Mouse (Mus musculus) c-Kit-positive CD71-positive TER-119-positive erythroid progenitor cells, embryonic 14.5 days (primary cell): Measurements from ENCODE around the gene Pirt.

ENCODE experiments used
- DNase-seq: peaks from one replicate; pipeline ENCODE4 v3.0.0-alpha.2; 2013; ENCODE audit warnings: low spot score

The Pirt gene

DNA sequence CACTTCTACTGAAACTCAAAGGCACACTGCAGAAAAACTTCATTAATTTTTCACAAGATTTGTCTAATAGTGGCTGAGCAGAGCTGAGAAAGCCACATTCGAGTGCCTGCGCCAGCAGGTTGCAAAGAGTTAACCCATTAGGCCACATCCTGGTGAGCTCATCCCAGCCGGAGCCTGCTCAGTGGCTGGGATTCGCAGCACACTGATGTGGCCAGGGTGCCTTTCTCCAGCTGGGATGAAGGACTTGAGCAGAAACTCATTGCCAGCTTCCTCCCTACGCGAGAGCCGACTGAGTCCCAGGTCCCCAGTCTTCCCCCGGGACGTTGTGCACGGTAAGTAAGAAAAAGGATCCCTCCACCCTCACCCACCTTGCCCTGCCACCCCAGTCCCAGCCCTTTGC lies at the start of gene Pirt:
TSS of gene Pirt (plus strand) at position 171 of the 400 bp plus-strand sequence.
- no peak for DNase-seq

DNA sequence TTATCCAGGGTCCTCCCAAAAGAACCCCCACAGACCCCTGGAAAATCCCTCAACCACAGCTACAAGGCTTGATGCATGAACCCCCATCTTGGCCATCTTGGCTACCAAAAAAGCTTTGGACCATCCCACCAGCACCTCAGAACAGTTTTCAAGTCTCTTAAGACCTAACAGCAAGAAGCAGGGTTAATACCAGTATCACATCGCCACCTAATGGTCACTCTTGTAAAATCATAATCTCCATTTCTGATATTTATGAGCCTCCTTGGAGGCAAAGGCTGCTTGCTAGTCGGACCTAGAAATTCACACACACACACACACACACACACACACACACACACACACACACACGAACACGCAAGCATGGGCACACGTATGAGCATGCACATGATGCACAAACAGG lies 40.1 kb upstream of the Pirt start:
- DNase-seq, result peak; percentile 4

DNA sequence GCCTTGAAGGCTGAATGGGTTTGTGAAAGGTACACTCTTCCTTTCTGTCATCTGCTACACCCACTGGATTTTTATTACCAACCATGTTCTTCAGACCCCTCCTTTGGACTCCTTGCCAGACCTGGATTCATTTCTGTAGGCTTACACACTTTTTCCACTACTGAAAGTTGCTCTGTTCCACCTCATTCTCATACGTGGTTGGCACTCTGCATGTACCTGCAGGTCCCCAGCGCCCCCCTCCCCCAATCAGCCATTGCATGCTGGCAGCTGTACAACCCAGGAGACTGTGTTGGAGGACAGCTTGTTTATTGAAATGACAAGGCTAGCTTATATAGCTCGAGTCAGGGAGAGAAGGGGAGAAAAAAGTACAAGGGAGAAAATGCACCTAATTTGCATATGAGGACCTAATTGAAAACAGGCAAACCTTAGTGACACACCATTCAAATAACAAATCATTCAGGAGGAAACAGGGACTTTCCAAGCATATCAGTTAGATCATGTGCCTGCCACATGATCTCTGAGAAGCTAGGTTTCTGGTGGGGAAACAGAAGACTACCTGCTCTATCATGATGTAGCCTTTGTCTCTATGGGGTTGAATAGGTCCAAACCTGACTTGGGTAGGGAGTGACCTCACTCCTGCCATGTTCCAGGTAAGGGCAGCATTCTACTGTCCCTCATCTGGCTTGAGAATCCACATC lies 38.9 kb upstream of the Pirt start:
- DNase-seq, result no peak

DNA sequence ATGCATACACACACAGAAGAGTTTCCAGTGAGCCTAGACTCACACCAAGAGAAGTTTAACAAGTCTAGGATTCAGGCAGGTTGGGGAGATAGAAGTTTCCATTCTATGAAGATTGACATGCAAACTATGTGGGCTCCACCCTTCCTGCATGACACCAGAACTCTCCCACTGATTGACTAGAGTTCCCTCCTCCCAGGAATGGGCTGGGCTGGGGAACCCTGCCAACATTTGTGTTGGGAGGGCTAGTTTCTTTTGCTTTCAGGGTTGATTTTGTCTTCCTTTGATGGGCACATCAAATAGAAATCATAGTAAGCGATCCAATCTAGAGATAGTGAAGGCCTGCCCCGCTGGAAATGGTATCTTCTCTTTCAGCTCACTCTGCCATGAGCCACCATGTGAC lies 30.5 kb upstream of the Pirt start:
- DNase-seq, result no peak

DNA sequence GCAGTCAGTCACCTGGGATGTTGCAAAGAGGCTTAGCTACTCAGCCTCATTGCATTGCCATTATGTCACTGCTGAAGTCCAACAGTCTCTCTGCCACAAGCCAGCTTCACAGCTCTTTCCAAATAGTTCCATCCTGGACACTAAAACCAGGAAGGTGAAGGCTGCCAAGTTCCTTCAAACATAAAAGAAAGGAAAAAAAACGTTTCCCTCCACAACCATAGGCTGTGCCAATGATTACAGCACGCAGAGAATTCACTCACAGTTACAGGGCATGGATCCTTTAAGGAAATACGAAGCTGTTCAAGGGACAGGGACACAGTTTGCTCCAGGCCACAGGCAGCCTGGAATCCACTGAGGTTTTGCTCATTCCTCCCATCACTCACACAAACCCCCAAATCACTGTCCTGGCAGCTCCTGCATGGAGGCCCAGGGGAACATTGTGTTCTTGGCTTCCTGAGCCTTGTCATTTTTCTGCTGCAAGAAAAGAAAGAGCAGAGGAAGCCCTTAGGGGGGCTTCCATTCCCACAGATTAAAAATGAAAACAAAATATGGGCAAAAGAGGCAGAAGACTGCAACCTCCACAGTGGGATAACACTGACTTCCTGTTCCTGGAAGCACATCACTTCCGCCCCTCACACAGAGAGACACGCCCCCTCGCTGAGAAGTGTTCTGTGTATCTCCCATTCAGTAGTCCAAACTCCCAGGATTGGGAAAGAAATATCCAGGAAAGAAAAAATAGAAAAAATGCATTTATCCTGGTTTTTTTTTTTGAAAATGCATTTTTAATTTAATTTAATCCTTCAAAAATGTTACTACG lies 29.3 kb upstream of the Pirt start:
- no peak for DNase-seq

DNA sequence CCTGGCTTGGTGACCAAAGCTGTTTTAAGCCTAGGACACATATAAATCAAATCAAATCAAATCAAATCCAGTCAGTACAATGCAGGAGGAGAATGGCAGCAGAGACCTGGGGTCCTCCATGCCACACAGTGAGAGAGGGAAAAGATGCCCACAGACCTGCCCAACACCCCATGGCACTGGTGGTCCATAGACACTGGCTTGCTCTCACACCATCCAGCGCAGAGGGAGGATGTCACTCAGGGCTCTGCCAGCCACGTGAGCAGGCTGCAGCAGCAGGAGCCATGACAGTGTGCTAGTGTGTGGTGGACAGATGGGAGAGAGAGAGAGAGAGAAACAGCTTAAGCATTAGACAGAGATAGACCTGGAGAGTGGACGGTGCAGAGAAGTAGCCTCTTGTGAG lies 19.2 kb upstream of the Pirt start:
- no peak for DNase-seq

DNA sequence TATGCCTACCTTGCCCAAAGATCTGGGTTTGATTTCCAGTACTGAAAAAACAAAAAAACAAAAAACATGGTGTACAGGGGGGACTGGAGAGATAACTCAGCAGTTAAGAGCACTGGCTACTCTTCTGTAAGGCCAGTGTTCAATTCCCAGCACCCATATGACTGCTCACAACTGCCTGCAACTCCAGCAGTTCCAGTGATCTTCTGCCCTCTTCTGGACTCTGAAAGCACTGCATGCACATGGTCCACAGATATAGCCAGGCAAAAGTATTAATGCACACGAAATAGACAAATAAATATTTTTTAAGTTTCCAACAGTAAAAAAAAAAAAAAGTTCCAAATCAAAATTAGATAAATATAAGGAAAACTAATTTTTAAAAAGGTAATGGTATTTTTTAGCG lies 13.0 kb upstream of the Pirt start:
- no peak for DNase-seq

DNA sequence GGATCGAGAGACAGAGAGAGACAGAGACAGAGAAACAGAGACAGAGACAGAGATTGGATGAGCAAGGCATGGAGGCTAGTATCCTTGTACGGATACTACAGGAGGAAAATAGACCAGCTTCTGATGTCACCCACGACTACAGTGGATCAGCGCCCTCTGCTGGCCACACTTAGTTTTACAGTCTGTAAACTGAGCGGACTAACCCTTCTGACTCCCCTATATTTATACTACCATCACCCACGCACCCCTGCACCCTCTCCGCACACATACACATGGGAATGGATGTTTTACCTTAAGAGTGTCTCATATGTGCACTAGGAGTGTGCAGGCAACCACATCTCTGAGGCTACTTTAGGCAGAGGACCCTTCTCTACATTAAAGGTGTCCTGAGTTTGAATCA lies 12.4 kb upstream of the Pirt start:
- peak; percentile 33 for DNase-seq

DNA sequence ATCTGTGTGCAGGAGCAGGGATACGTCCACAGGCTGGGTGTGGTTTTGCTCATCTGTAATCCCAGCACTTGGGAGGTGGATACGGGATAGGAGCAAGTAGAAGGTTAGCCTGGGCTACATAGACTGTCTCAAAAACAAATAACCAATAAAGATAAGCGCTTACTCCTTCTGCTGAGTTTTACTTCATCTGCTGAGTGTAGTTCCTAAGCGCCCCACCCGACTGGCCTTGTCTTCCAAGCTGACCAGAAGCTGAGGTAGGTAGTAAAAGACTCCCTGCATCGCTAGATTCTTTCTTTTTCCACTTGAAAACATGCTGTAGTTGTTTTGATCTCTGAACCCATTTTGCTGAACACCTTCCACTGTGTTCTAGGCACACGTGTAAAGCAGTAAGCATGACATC lies 9.0 kb upstream of the Pirt start:
- no peak for DNase-seq

DNA sequence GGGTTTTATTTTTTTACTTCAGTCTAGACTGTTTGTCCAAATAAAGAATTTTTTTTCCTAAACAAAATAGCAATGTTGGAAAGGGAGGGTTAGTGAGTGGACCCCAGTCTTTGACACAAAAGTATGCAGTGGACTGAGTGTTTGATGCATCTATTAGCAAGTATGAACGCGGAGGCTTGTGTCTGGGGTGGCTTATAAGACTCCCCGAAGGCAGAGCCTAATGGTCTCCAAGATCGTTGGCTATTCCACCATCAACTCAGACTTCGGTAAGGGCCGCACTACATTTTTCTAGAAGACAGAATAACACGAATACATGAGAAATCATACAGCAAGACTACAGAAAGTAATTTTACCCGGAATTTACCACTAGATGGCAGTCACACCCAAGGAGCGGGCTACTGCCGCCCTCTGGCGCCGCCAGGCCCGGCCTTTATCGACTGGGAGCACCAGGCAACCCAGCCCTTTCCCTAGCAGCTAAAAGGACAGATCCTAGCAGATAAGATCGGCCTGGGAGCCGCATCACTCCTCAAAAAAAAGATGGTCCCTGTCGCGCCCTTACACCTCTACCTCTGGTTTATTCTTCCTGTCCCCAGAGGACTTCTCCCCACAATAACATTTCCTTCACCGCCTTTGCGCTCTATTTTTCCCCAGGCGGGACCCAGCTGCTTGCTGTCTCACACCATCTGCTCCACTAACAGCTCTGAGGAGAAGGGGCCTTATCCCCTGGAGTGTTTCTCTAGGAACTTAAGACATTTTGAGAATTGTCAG lies 6.0 kb upstream of the Pirt start:
- peak; percentile 64 for DNase-seq

DNA sequence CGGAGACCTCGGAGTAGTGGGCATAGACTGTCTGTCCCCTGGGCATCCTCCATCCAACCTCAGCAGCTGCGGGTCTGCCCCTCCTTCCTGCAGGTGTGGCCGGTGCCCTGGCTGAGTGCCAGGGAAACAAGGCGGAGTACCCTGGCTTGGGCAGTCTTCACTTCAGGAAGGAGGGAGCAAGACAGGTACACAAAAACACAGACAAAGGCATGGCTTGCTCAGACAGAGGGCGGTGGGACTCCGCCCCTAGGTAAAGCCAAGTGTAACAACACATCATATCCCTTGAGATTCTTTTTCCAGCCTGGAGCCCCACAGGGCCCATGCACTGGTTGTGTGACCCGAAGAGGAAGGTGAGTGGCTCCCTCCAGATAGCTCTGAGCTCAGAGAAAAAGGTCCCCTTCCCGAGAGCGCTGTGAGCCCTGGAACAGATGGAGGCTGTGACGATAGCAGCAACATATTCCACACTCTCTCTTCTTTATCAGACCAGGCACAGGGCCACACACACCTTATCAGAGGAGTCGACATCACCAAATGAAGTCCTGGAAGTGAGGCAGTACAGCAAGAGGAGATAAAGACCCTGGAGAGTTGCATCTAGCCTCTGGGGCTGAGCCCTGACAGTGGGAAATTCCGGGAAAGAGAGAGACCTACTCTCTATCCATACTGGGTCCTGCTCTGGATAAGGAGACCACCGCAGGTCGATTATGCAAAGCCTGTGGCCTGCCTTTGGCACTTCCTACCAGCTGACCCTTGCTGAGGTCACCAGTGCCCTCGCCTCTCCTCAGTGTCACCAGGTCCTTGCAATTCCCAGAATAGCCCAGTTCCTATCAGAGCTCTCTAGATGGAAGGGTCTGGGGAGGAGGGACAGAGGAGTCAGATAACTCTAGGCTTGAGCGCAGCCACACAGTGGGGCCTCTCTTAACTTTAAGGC lies 1.0 kb downstream of the Pirt start:
- DNase-seq, result peak; percentile 57

DNA sequence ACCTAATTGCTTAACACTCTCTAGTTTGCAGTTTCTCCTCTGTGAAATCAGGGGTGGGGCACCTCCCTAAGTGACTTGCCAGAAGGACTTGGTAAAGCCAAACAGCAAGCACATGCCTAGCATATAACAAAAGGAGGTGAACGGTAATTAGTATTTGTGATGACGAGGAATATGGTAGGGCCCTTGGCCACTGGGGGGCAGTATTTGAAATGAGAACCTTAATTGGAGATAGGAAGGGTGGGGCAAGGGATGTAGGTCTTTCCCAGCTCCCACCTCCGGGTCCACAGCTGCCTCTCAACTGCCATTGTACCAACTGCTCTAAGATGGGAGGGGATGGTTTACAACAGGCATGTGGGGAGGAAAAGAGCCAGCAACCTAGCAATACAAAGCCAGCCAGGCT lies 2.5 kb downstream of the Pirt start:
- DNase-seq, result peak; percentile 38

DNA sequence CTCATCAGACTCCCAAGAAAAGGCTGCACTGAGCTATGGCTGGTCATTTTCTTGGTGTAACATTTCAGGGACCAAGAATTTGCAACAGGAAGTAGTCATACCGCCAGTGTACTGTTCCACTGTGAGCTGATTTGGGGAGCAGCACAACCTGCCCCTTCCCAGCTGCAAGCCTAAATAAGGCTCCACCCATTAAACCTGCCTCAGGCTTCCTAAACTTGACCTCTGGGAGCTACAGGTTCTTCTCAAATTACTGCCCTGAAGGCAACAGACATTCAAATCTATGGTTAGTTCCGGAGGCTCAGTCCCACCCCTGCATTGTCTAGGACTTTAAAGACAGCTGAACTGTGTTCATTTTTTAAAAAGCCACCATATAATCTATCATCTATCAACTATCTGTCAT lies 8.2 kb downstream of the Pirt start:
- DNase-seq, result no peak

DNA sequence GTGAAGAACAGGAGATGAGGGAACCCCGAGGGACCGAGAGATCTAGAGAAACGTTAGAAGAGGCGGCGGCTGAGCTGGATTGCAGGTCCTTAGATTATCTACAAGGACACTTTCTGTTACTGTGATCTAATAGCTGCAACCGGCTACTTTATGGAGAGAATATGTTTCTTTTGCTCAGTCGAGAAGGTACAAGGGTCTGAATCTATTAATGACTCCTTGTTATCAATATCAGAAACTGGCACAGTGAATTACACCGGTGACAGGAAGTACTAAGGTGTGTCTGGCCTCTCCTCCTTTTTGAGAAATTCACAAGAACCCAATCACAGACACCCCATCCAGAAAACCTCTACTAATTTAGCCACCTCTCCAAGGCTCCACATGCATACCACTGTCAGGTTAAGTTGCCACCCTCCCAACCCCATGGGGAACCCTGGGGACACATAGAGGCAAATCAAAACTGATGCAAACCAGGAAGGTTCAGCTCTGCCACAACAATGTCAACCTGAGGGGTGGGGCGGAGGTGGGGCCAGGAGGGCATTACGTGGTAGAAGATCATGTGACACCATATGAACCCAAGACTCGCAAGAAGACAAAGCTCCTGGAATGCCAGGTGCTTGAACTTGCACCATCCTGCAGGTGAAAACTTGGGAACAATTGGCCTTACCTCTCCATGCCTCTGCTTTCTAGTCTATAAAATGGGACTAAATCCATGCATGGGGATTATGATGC lies 12.5 kb downstream of the Pirt start:
- no peak for DNase-seq

DNA sequence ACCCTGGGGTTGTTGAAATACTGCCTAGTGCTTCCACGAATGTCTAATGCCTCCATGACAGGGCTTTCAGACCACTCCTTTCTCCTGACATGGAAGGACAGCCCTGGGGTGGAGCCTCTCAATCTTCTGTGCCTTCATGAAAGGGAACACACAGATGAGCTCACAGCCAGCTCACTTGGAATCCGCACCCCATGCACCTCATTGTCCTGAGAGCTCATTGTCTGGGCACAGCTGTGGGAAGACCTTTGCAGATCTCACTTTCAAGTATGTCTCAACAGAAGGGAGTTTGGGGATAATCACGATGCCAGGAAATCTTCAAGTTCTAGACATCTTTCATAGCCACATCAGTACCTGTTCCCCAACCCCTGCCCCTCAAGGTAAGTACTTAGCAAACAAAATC lies 16.5 kb downstream of the Pirt start:
- DNase-seq, result no peak

DNA sequence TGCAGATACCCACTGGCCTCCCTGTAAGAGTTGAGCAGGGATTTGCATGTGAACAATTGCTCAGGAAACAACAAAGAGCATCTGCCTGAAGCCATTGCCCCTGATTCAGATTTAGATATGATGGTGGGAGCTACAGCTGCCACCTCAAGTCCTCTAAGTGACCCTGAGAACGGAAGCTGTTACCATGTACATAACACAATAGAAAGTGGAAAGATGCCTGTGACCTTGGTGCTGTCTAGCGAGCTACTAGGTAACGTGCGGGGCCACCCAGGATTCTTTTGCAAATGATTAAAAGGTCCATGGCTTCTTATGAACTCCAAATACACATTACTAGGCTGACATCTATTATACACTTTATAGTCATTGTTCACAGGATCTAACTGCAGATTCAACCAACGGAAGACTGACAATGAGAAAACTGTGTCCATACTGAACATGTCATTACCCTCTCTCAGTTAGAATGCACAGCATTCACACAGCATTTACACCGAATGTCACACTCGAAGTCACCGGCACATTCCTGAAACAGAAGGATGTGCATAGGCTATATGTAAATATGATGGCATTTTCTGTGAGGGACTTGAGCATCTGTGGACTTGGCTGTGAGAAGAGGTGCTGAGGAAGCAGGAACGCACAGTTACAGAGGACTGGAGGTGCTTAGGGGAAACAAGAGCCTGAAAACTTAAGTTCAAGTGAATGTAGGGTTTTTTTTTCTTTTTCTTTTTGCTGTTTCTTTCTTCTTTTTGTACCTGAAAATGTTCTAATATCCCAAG lies 21.2 kb downstream of the Pirt start:
- no peak for DNase-seq

DNA sequence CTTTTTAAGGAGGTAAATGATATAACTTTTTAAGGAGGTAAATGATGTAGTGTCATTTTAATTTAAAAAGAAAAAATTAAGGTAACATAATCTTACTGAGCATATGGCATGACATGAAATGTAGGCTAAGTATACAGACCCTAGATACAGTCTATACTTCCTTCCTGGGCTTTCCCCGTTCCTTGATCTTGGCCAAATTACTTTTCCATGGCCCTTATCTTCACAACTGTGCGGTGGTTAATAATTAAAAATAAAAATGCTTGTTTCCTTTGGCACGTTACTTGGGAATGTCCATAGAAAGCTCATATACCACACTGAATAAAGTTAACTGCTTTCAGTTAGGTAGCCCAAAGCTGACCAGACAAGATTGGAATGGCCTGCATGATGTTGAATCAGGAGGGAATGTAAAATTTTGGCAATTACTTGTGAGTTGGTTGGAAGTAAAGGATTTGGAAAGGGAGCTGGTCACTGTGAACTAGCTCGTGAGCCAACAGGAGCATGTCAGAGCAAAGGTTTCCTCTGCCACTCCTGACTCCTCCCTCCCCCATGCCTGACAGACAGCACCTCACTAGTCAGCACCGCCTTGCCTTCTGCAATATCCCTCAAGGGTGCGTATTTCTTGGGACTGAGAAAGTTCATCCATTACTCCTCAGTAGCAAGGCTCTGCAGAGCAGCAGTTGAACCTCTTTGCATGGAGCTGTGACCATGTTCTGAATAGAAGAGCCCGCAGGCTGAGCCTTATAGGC lies 22.8 kb downstream of the Pirt start:
- no peak for DNase-seq

DNA sequence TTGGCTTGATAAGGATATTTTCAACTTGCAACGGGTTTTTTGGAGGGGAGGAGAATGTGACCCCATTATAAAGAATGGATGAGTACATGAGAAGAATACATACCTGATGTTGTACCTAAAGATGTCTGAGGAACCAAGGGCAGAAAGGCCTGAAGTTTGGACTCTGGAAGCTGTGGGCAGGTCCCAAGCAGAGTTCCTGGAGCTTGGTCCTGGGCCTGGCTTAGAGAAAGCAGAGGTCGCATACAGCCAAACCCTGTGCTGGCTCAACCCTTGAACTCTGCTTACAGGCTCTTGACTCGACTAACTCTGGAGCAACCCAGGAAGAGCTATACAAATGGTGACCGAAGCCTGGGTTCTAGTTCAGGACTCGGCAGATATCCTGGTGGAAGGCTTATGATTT lies 30.2 kb downstream of the Pirt start:
- DNase-seq, result no peak

DNA sequence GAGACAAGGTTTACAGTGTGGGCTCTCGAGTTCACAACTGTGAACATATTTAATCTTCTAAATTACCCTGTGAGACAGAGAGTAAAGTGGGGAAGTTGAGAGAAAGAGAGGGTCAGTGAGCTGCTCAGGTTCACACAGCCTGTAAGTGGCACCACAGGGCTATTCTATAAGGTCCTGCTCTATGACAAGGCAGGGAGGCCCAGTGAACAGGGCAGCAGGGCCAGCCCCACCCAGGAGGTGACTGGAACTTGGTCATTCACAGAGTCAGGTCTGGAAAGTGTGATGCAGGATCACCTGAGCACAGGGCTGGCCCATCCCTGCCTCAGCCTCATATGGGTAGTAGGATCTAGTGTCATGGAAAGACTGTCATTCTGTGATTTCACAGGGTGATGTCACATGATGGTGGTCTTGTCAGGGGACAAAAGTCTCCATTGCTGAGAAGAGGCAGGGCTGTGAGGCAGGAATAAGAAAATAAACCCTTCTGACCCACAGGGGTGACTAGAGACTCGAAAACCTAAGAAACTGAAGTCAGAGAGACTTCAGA lies 33.5 kb downstream of the Pirt start:
- no peak for DNase-seq
